Mouse (Mus musculus): Measurements from ENCODE around the gene Nsa2.
"Not testable (repeated sequence)": the region's sequence is repeated elsewhere in the genome, so short reads cannot be mapped to it uniquely, and the experiment has no call there.

Gene Nsa2

GRCm38 (mm10) chr13:97137466-97138400 lies at the start of gene Nsa2, which contains the start of gene Gfm2:
Gene Nsa2 (minus strand): TSS chr13:97137937.
Gene Gfm2 (plus strand): TSS chr13:97137937.
- DNase-seq: peak; percentile 71 to 82

GRCm38 (mm10) chr13:97186346-97186745 lies 48.6 kb upstream of the Nsa2 start:
- DNase-seq: no peak

- DNase-seq: no peak
These were observed 46.9 kb upstream of the Nsa2 start for GRCm38 (mm10) chr13:97184656-97185055.

- no peak for DNase-seq
These were observed 46.4 kb upstream of the Nsa2 start for GRCm38 (mm10) chr13:97184168-97184567.

GRCm38 (mm10) chr13:97182821-97183220 lies 45.1 kb upstream of the Nsa2 start:
- no peak for DNase-seq

- no peak for DNase-seq
These were observed 42.5 kb upstream of the Nsa2 start for GRCm38 (mm10) chr13:97180113-97180828.

- DNase-seq: no peak
These were observed 41.2 kb upstream of the Nsa2 start for GRCm38 (mm10) chr13:97178943-97179342.

GRCm38 (mm10) chr13:97176731-97177130 lies 39.0 kb upstream of the Nsa2 start:
- DNase-seq: no peak

GRCm38 (mm10) chr13:97175520-97176264 lies 38.0 kb upstream of the Nsa2 start:
- DNase-seq: no peak

- peak in 1 of 2 experiments; percentile 39 for DNase-seq
These were observed 8.1 kb upstream of the Nsa2 start for GRCm38 (mm10) chr13:97145834-97146233.

GRCm38 (mm10) chr13:97142321-97142720 lies 4.6 kb upstream of the Nsa2 start:
- DNase-seq: no peak

- not testable (repeated sequence) for DNase-seq
These were observed 731 bp upstream of the Nsa2 start for GRCm38 (mm10) chr13:97138404-97138931.

- not testable (repeated sequence) for DNase-seq
These were observed 7.3 kb downstream of the Nsa2 start for GRCm38 (mm10) chr13:97130413-97130812.

- not testable (repeated sequence) for DNase-seq
These were observed 8.1 kb downstream of the Nsa2 start for GRCm38 (mm10) chr13:97129654-97130053.

- no peak for DNase-seq
These were observed 16.4 kb downstream of the Nsa2 start for GRCm38 (mm10) chr13:97121341-97121740.

- no peak for DNase-seq
These were observed 28.7 kb downstream of the Nsa2 start for GRCm38 (mm10) chr13:97109046-97109445.

GRCm38 (mm10) chr13:97107721-97108120 lies 30.0 kb downstream of the Nsa2 start:
- DNase-seq: not testable (repeated sequence)

- DNase-seq: no peak
These were observed 32.7 kb downstream of the Nsa2 start for GRCm38 (mm10) chr13:97104996-97105395.

- no peak for DNase-seq
These were observed 38.4 kb downstream of the Nsa2 start, which contains the start of gene Gm6169 for GRCm38 (mm10) chr13:97099187-97099852. Gene Gm6169 (minus strand): TSS chr13:97099237.

- DNase-seq: no peak
These were observed 42.0 kb downstream of the Nsa2 start for GRCm38 (mm10) chr13:97095726-97096125.

GRCm38 (mm10) chr13:97088183-97088582 lies 49.6 kb downstream of the Nsa2 start:
- DNase-seq: no peak

- DNase-seq: no peak
These were observed 50.3 kb downstream of the Nsa2 start for GRCm38 (mm10) chr13:97087421-97087820.
